Mouse (Mus musculus) granulocyte monocyte progenitor cell, adult 5-6 weeks (primary cell): Measurements from ENCODE around the gene Dusp15. TPM values are rescaled to one million over a fixed set of nuclear protein-coding genes. Genes with fewer than 3 reads are reported as not detected.

ENCODE experiments used
- ATAC-seq: replicated peaks from 2 replicates; pipeline ENCODE4 v1.8.0; 2016; ENCODE audit warnings: mild to moderate bottlenecking, moderate TSS enrichment, inconsistent platforms; ENCODE audit not compliant: poor library complexity, severe bottlenecking
- total RNA-seq, 2 experiments: library from RNA; stranded (forward) in 1 of 2; stranded (reverse) in 1 of 2; fragments of 200-712, 200-1000 nt in 1 of 2; fragments of >200 nt in 1 of 2; fragmentation: Nextera tagmentation in 1 of 2; gene quantifications; 2 replicates each; pipeline ENCODE4 v1.2.3; 2014 to 2017

Dusp15 gene
- total RNA-seq (2014; fragmentation: Nextera tagmentation): not detected in 2 replicates
- not detected in 2 replicates for total RNA-seq (2017)

DNA sequence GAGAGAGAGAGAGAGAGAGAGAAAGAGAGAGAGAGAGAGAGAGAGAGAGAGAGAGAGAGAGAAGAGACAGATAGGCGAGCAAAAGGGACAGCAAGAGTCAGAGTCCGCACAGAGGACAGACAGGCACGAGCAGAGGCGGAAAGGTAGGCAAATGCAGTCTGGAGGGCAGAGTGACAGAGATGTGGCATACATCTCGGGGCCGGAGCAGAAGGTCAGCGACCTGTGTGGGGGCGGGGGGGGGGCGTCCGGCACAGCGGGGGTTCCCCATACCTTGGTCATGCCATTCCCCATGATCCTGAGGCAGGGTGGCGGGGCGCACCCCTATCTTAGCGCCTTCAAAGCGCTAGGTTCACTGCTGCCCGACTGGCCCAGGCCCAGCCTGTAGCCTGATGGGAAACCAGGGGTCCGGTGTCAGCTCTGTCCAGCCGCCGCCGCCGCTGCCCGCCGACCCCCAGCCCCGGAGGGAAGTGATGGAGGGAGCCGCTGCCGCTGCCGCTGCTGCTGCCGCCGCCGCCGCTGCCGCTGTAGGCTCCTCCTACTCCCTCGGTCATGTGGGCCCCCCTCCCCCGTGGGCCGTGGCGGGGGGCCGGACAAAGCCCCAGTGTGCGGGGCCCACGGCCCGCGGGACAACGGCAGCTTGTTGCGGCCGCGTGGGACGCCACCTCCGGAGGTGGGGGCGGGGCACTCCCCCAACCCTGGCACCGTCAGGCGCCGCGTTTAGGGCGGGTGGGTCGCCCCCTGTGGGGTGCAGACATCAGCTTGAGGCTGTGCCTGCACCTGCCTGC lies at the start of gene Dusp15:
Gene Dusp15 (minus strand): TSS at position 634 of the 785 bp plus-strand sequence.
- ATAC-seq: peak; percentile 84

DNA sequence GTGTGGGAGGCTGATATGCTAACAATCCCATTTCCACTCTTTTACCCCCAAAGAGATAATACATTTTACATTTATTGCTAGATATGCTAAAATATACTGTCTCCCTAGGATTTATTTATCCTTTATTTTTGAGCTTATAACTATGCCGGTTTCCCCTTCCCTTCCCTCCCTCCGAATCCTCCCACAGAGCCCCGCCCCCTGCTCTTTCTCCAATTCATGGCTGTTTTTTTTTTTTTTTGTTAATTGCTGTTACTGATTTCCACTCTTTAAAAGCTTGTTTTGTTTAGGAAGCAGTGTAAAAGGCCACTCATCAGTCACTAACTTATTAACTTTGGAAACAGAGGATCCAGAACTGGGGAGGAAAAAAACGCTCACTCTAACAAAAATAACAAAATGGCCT lies 45.5 kb upstream of the Dusp15 start:
- no peak for ATAC-seq

DNA sequence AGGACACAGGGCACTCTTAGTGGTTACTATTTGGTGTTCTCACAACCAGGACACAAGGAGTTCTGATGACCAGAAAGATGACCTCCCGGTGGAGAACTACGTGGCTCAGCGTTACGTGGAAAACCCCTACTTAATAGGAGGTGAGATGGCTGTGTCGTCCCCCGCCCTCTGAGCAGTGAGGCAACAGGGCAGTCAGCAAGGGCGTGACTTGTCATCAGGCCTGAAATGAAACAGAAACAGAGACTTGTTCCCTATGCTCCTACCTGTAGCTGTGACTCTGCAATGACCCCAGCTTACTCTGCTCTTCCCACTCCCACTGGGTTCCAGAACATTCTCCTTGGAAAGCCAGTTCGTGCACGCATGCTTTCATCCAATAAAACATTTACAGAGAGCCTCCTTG lies 40.0 kb upstream of the Dusp15 start:
- ATAC-seq: peak; percentile 62; the same call in 1 of the 2 replicates

DNA sequence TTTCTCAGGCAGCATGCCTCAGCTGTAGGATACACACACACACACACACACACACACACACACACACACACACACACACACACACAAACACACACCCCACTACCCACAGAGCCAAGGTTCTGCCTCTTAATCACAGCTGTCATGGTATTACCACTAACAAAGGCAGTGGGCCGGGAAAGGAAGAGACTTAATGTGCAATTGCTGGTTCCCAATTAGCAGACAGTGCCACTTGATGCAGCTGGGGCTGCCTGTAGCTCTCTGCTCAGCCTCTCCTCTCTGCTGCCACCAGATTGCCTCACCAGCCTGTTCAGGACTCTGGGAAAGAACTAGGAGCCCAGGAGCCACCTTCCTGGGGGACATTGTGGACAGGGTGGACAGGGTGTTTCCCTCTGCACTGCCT lies 34.1 kb upstream of the Dusp15 start:
- no peak for ATAC-seq

DNA sequence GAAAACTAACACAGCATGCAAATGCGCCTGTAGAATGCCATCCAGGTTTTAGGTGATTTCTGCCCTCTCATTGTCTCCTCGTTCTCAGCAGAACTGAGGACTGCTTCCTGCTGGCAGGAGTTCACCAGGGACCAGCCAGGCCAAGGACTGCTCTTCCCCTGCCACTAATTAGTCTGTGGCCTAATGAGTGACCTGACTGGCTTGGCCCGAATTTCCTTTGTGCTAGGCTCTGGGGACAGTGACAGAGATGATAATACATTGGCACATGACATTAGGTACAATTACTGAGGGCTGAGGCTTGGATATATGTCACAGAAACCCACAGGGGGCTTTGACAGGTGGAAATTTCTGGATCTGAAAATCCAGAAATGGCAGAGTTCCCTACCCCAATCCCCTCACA lies 25.5 kb upstream of the Dusp15 start:
- no peak for ATAC-seq

DNA sequence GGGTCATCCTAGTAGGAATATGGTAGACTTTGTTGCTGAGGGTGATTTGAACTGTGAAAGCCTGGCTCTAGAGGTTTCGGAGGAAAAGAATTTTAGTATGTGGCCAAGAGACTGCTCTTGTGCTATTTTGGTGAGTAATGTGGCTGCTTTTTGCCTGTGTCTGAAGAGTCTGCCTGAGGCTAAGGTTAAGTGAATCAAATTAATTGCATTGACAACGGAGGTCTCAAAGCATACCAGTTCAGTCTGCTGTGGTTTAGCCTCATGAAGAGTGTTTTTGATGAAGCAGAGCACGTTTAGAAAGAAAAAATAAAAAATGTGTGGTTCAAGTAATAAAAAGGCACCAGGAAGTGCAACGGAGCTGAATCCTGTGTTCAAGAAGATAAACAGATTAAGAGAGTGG lies 14.1 kb upstream of the Dusp15 start:
- ATAC-seq: no peak

DNA sequence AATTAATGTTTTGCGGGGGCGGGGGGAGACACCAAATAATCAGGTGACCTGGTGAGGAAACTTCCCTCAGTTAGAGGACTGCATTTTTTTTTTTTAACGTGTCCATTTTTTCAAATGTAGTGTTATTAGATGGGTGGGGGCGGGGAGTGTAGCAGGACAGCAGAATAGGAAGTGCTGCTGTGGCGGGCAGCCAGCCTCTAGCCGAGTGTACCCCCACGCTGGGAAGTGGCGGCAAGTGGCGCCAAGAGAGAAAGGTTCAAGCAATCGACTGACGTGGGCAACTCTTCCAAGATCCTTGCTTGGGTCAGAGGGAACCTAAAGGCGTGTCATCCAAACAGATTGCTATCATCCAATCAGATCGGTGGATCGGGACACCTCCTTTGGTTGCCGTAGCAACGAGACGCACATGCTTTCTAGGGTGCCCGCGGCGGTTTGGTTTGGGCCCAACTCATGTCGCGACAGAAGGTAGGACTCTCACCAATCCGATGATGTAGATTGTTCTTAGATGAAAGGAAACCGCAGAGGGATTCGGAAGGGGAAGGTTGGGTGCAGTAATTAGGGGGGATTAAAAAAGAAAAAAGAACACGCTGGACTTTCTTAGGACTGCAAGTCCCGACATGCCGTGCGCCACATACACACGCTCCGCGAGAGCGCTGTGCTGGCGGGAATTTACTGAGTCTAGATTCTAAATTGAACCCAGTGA lies 10.7 kb upstream of the Dusp15 start, which contains the start of gene Ttll9:
Gene Ttll9 (plus strand): TSS at position 395 of the 703 bp plus-strand sequence.
- peak; percentile 98 for ATAC-seq

DNA sequence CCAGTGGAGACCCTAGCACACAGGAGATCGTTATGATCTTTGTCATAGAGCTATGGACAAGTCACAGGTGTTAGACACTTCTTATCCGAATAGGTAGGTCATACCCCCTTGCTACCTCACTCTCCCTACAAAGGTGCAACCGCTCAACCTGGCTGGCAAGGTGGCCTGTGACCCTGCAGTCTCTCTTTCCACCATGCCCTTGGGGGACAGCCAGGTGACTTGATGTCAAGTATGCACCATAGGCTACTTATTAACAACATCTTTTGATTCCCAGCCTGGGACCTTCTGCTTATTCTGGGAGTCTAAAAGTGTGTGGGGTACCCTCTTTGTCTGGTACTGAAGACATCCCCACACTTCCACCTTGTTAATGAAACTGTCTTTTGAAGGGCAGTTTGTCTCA lies 6.6 kb upstream of the Dusp15 start:
- no peak for ATAC-seq

DNA sequence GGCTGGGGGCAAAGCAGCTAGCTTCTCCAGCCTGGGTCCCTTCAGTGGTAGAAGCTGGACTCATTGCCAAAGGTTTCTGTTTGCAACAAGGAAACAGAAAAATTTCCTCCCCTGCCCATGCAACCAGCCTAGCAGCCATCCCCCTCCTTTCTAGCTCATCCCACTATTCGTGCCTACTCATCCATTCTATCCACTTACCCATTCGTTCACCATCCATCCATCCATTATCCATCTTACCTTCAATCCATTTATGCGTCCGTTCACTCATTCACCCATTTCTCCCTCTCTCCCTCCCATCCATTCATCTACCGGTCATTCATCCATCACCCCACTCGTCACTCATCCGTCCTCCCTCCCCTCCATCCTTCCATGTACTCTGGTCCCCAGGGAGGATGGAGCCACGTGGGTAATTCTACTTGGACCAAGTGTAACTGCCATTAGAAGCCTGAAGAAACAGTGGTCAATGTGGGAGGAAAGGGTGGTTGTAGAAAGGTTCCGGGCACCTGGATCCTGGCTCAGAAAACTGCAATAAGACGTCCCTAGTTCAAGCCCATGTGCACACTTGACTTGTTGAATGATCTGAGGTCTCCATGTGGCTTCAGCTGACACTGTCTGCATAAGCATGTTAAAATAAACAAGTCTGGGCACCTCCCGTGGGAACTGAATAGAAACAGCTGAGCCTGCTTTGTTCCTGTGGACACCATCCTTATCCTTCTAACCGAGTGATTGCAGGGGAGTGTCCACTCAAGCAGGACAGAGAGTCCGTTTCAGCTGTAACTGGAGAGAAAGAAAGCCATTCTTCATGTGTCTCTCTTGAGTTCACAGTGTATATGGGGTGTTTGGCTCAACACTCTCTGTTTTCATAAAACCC lies 587 bp upstream of the Dusp15 start:
- ATAC-seq: no peak

DNA sequence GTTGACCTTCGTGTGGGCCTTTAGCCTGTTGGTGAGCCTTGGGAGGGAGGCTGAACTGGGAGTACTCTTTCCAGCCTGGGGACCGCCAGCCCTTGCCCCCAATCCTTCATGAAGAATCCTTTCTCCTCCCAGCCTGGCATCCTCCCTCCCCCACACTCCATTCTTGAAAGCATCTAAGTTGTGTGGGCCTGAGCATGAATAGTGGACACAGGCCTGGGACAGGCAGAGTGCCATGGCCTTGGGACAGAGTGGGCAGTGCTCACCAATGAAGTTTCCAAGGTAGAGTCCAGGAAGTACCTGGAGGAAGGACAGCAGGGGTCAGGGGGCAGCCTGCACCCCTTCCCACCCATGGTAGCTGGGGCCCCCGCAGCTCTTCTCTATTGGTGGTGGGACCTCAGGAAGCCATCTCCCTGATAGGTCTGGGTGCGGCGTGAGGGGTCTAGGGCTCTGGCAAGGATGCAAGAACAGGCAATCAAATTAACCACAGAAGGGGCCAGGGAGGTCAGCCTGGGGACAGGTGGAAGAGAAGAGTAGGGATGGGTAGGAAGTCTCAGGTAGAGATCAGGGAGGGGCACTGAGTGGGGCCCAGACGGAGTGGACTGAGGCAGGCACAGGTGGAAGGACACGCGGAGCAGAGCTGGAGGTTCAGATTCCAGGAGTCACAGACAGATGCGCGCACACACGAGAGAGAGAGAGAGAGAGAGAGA lies 987 bp downstream of the Dusp15 start:
- ATAC-seq: no peak

DNA sequence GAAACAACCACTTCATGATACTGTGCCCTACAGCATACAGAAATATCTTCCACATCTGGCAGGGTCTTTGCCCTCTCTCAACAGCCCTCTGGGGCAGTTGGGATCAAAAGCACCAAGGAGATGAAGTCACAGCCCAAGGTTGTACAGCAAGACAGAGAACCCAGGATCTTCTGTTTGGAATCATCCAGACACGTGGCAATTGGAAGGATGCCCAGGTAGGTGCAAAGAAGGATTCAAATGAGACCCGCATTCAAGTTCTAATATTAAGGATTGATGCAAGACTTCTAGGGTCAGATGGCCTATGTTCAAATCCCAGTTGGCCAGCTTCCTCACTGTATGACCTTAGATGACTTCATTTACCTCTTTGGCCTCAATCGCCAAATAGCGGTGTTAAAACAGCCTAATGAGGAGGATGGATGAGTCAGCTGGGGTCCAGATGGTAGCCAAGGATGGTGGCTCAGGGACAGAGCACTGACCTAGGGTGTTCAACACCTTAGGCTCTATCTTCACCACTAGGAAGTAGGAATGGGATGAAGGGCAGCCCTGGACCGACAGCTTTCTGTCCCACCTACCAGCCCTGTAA lies 3.0 kb downstream of the Dusp15 start:
- no peak for ATAC-seq

DNA sequence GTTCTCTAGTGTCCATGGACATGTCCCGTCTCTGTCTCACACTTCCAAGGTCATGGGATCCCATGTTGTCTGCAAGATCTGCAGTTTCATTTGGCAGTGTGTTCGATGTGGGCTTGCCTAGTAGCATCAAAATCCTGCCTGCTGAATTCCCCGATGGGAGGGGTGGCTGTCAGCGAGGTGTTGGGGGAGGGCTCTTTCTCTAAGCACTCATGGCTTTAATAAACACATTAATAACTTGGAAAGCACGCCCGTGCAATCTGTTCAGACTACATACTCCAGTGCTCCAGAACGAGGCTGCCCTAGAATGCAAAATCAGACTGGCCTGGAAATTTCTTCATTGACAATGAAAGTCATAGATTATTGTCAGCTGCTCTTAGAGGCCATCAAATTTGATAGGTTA lies 4.4 kb downstream of the Dusp15 start:
- no peak for ATAC-seq

DNA sequence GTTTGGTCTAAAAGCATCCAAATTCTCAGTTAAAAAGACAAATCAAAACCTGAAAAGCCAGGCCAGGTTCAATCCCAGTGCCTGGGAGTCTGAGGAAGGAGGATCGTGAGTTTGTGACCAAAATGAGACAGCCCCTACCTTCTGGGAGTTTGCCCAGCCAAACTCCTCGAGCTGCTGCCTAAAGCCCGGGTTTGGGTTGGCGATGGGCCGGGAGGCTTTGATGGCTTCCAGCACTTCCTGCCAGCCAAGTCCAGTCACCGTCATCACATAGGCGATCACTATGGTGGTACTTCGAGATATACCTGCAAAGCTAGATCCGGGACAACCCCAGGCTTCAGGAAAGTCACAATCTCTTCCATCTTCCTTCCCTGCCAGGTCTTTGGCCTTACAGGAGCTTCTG lies 7.5 kb downstream of the Dusp15 start:
- no peak for ATAC-seq

DNA sequence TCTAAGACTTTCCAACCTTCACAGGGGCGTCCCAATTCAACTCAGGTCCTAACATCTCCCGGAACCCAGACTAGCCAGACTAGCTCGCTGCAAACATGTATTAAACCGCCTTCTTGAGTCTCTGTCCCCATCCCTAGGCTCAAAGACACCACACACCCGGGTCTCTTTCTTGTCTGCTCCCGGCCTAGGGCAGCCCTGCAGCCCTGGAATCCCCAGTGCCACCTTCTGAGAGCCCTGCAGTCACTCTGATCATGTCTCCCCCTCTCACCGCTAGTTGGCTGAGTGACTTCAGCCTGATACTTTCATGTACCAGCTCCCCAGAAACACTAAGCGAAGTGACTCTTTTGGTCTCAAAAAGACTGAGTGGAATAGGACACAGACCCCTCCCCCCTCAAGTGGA lies 7.9 kb downstream of the Dusp15 start:
- ATAC-seq: no peak

DNA sequence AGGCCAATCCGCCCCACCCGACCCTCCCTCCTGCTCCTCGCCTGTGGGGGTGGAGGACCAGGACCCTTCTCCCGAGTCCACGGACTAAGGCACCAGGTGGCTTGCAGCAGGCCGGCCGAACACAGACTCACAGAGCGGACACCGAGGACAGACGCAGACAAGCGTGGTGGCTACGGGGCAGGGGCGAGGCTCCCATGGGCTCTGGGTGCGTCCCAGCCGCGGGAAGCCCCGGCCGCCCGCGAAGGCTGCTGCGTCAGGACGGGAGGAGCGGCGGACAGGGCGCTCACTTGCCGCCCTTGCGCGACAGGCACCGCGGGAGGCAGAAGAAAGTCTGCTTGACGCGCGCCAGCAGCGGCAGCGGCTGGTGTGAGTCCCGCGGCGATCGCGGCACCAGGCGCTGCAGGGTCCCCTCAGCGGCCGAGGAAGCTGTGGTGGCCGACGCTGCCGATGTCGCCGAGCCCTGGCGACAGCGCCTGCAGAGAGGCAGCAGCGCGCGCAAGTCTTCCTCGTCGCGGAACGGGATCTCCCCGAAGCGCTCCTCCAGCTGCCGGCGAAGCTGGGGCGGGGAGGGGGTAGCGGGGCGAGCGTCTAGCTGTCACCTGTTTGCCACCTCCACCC lies 8.5 kb downstream of the Dusp15 start:
- peak; percentile 28 for ATAC-seq

DNA sequence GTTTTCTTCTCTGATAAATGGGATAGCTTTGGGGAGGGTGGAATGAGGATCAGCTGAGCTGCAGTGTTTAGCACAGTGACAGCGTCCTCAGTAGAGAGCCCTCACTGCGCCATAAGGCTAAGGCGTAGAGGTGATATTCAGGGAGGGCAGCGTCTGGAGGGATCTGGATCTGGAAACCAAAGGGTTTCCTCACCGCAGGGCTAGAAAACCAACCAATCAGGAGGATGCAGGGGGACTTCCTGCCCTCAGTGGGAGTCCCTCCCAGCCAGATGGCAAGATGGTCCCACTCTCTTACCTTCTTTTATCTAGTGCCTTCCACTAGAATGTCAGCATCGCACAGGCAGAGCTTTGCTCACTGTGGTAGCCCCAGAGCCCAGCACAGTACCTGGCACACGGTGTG lies 9.7 kb downstream of the Dusp15 start:
- ATAC-seq: no peak

DNA sequence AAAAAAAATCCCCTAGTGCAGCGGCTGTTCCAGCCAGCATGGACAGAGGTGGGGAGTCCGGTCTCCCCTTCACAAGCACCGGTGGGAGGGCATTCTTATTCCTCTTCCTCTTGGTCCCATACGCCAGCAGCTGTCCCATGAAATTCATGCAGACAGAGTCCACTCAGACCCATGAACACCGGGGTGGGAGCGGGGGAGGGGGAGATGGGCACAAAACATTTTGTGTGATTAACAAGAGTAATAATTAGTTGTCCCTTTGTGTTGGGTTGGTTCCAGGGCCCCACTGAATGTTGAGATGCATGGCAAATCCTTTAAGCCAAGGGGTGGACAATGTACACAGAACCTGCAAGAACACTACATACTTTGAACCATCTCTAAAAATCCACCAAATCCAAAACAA lies 10.4 kb downstream of the Dusp15 start:
- no peak for ATAC-seq

DNA sequence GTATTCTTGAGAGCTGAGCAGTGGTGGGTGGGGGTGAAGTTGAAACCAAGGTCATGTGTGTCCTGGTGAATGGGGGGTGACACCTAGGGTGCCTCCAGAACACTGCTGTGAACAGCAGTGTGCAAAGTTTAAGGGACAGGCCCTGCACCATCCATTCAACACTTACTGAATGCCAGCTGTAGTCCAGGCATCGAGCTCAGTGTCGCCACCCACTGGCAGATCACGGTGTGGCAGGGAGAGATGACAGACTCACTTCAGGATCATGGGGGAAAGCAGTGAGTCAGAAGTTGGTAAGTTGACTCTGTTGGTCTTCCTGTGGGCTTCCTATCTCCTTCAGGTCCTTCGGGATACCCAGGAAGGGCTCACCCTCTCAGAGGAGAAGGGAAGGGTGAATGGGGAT lies 11.7 kb downstream of the Dusp15 start:
- peak; percentile 71 for ATAC-seq

DNA sequence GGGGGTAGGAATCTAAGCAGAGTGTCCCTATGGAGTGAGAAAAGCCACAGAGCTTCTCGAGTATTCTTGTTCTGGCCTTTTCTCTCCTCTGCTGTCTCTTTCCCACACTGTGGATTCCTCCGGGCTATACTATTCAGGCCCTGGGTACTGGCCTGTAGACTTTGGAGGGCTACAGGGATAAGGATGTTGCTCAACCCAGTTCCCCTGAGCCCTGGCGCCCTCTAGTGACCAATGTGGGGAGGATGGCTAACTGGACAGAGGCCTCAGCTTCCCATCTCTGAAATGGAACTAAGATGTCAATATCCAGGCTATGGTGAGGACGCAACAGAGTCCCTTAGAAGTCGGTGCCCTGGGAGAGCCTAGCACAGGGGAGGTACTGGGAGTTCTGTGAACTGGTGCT lies 17.9 kb downstream of the Dusp15 start:
- ATAC-seq: peak; percentile 92
